Mouse (Mus musculus): Measurements from ENCODE around the gene Nptn.

DNA sequence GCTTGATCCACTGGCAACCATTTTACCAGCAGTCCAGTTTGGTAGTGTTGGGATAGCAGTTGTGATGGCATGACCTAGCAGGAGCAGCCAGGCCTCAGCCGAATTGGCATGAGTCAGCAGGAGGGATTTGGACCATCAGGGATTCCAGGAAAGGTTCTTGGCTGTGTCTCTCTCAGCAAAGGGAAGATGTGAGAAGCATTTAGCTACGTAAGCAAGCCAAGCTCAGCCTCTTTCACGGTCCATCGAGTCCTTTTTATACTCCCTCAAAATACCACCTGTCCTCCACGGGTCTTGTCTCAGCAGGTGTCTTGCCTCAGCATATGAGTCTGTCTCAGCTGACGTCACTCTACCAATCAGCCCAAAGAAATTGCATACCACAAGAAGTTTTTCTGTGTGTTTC, 101.3 kb downstream of the Nptn start:
- TF ChIP-seq GATA2 (IDR thresholded peaks at IDR 0.05; ENCODE audit: borderline replicate concordance, low read depth, low read length) (no peak), CTCF (IDR thresholded peaks at IDR 0.05; ENCODE audit: low read depth, low read length) (no peak), TAL1 (conservative IDR thresholded peaks at IDR 0.05; ENCODE audit: low read depth, low read length) (no peak)
